Mouse (Mus musculus) erythroblast, embryonic 14.5 days (primary cell): ENCODE data around the gene Haao.

Source experiments
- GATA1 ChIP-seq: IDR thresholded peaks from 2 replicates; pipeline ENCODE4 v1.6.1; 2012; ENCODE audit warnings: low read length, inconsistent platforms, mixed read lengths
- TAL1 ChIP-seq: IDR thresholded peaks from 3 replicates; pipeline ENCODE4 v1.6.1; 2012; ENCODE audit warnings: low read length, inconsistent platforms, mixed read lengths

DNA sequence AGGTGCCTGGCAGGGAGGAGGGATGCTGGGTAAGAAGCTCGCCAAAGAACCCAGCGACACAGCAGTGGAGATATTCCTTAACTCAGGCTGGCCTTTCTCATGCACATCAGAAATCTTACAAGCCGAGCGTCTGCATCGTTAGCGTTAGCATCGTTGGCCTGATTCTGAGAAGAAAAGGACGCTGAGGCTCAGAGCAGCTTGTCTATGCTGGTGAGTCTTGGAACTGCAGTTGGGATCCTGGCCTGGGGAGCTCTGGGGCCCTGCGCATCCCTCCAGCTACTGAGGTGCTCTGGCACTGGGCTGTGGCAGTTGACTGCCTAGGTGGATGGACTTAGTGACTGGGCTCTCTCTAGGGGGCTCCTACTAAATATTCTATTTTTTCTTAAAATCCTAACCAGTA, 8.6 kb downstream of the Haao start:
- TF ChIP-seq GATA1 (no peak), TAL1 (no peak)
